Mouse (Mus musculus) mammary gland, adult 2 months (tissue): Measurements from ENCODE around the gene Krt16. TPM values are rescaled to one million over a fixed set of nuclear protein-coding genes. Genes with fewer than 3 reads are reported as not detected.

Experiments used
- polyA plus RNA-seq: library from polyadenylated mRNA; depleted of rRNA; stranded (reverse); fragments of >200 nt; gene quantifications from 2 replicates; pipeline ENCODE4 v1.2.3, GENCODE M21; 2012; ENCODE audit warnings: low replicate concordance; rRNA removed

The Krt16 gene
- polyA plus RNA-seq = not detected in 2 replicates

GRCm38 (mm10) chr11:100248852-100249465 is at the start of gene Krt16:
Gene Krt16, minus strand, starts transcription at chr11:100248902.

GRCm38 (mm10) chr11:100269821-100270332 is 21.2 kb upstream of the Krt16 start, which contains the start of gene Krt42:
Gene Krt42, minus strand, starts transcription at chr11:100269871.

GRCm38 (mm10) chr11:100260514-100261234 is 12.0 kb upstream of the Krt16 start, which contains the start of gene Krt17:
Gene Krt17, minus strand, starts transcription at chr11:100261029.

GRCm38 (mm10) chr11:100207498-100207897 is 41.2 kb downstream of the Krt16 start, which contains the start of gene Krt14:
Gene Krt14, minus strand, starts transcription at chr11:100207548.

Other genes starting within 250 kb of the Krt16 start
- not detected in 2 replicates for gene Krt33a, start 232.7 kb downstream of the Krt16 start, polyA plus RNA-seq
- gene Krt33b, start 219.0 kb downstream of the Krt16 start, polyA plus RNA-seq = not detected in 2 replicates
- not detected in 2 replicates for gene Krt34, start 207.3 kb downstream of the Krt16 start, polyA plus RNA-seq
- 0.08 and 0.16 TPM in 2 replicates for gene Krt31, start 198.4 kb downstream of the Krt16 start, polyA plus RNA-seq
- 0.63 TPM in 1 of 2 replicates, not detected in the other for gene Krt32, start 160.7 kb downstream of the Krt16 start, polyA plus RNA-seq
- gene Krt35, start 152.7 kb downstream of the Krt16 start, polyA plus RNA-seq = 0.07 TPM in 1 of 2 replicates, not detected in the other
- 5.7 and 5.8 TPM in 2 replicates for gene Krt36, start 143.3 kb downstream of the Krt16 start, polyA plus RNA-seq
- gene Krt13, start 127.3 kb downstream of the Krt16 start, polyA plus RNA-seq = not detected in 2 replicates
- 5.5 and 33.6 TPM in 2 replicates for gene Krt15, start 113.0 kb downstream of the Krt16 start, polyA plus RNA-seq
- 521 and 718 TPM in 2 replicates for gene Krt19, start 100.2 kb downstream of the Krt16 start, polyA plus RNA-seq
- not detected in 2 replicates for gene Krt9, start 55.7 kb downstream of the Krt16 start, polyA plus RNA-seq
- gene Krt14, start 41.4 kb downstream of the Krt16 start, polyA plus RNA-seq = 52.1 and 78.7 TPM in 2 replicates
- gene Krt17, start 12.1 kb upstream of the Krt16 start, polyA plus RNA-seq = 34.7 and 41.4 TPM in 2 replicates
- gene Krt42, start 21.0 kb upstream of the Krt16 start, polyA plus RNA-seq = 0.07 and 0.12 TPM in 2 replicates
- gene Eif1, start 71.0 kb upstream of the Krt16 start, polyA plus RNA-seq = 105 and 139 TPM in 2 replicates
- not detected in 2 replicates for gene Gast, start 85.5 kb upstream of the Krt16 start, polyA plus RNA-seq
- gene Hap1, start 107.2 kb upstream of the Krt16 start, polyA plus RNA-seq = 11.5 and 15.2 TPM in 2 replicates
- gene Jup, start 148.9 kb upstream of the Krt16 start, polyA plus RNA-seq = 197 and 231 TPM in 2 replicates
- 22.4 and 40.4 TPM in 2 replicates for gene P3h4, start 165.9 kb upstream of the Krt16 start, polyA plus RNA-seq
- gene Fkbp10, start 166.8 kb upstream of the Krt16 start, polyA plus RNA-seq = 45.8 and 58.9 TPM in 2 replicates
- 30.1 and 47.6 TPM in 2 replicates for gene Nt5c3b, start 192.9 kb upstream of the Krt16 start, polyA plus RNA-seq
- gene Klhl10, start 193.0 kb upstream of the Krt16 start, polyA plus RNA-seq = 0.27 and 0.57 TPM in 2 replicates
- gene Klhl11, start 223.8 kb upstream of the Krt16 start, polyA plus RNA-seq = 3.1 and 5.7 TPM in 2 replicates